Comparison of ENCODE assay signal across 11 mouse cellular contexts in the genomic region with DNA sequence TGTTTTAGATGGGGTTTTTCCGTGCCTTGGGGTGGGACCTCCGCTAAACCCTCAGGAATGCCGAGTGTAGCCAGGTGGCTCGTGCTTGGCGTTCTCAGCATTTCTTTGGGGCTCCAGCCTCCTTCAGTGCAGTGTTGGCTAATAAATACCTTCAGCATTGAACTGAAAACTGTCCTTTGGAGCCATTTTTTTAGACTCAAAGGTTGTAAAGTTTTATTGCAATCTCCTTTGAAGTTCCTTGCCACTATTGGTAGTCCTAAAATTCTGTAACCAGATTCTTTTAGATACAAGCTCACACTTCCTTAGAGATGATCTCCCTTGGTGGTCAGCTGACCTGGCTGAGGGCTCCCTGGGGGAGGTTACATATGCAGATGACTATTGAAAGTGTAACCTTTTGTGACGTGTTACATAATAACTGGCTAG. TPM values are rescaled to one million over a fixed set of nuclear protein-coding genes. Genes with fewer than 3 reads are reported as not detected.
DNase-seq lines count a peak whose midpoint lies in the region; ATAC-seq and TF ChIP-seq lines count a peak whose summit lies in the region.
"Had no signal": no experiment of that assay in that cellular context is flagged by ENCODE, and none has a peak within 500 bp of the region (broad histone marks: within the 10 kb centered on the region; RNA-seq: fewer than 3 reads in every experiment).

No protein-coding gene starts in this region.

- no peak overlapping the region for H3K4me3 ChIP-seq in limb, embryonic 12.5 days (replicated peaks)
- no peak overlapping the region for H3K4me3 ChIP-seq in limb, embryonic 10.5 days
- H3K4me3 ChIP-seq in intestine, embryonic 16.5 days (ENCODE audit: low read length): peak overlapping the region; percentile 4; the same call in 1 of the 2 replicates
- H3K4me3 ChIP-seq in limb, embryonic 14.5 days (replicated peaks; ENCODE audit: low read length): no peak overlapping the region
- no peak overlapping the region for H3K4me3 ChIP-seq in midbrain, embryonic 13.5 days (replicated peaks)
- H3K4me3 ChIP-seq: erythroblast, embryonic 14.5 days; hindbrain, embryonic 15.5 days; midbrain, embryonic 10.5 days had no signal

- no peak for TF ChIP-seq POLR2A in limb, embryonic 14.5 days (IDR thresholded peaks at IDR 0.05; ENCODE audit: borderline replicate concordance, extremely low read depth, insufficient read depth, insufficient read length)

- WGBS in limb, embryonic 12.5 days: 3% methylated on average over 6 of the region's 6 CpGs
- 12% methylated on average over 6 of the region's 6 CpGs for WGBS in limb, embryonic 10.5 days
- WGBS in intestine, embryonic 16.5 days: 19% methylated on average over 6 of the region's 6 CpGs
- 7% methylated on average over 6 of the region's 6 CpGs for WGBS in limb, embryonic 14.5 days
- WGBS in midbrain, embryonic 13.5 days: 54% methylated on average over 6 of the region's 6 CpGs

- H3K9me3 ChIP-seq in limb, embryonic 12.5 days: no peaks in the 10 kb centered on the region
- H3K9me3 ChIP-seq in limb, embryonic 10.5 days (replicated peaks): no peaks in the 10 kb centered on the region
- no peaks in the 10 kb centered on the region for H3K9me3 ChIP-seq in intestine, embryonic 16.5 days (ENCODE audit: control insufficient read depth, low read length)
- no peaks in the 10 kb centered on the region for H3K9me3 ChIP-seq in limb, embryonic 14.5 days (ENCODE audit: control insufficient read depth, low read length)
- H3K9me3 ChIP-seq in midbrain, embryonic 13.5 days: no peaks in the 10 kb centered on the region
- H3K9me3 ChIP-seq: hindbrain, embryonic 15.5 days; midbrain, embryonic 10.5 days had no signal

- no peak overlapping the region; the same call in 1 of the 2 replicates for H3K9ac ChIP-seq in limb, embryonic 12.5 days (replicated peaks)
- 0 out of 2 replicates have a peak overlapping the region, but pooled peaks have one; percentile 39 for H3K9ac ChIP-seq in intestine, embryonic 16.5 days (ENCODE audit: low read depth, low read length)
- H3K9ac ChIP-seq in limb, embryonic 14.5 days (ENCODE audit: low read depth, low read length, severe bottlenecking): no peak overlapping the region
- no peak overlapping the region for H3K9ac ChIP-seq in midbrain, embryonic 13.5 days (replicated peaks)
- H3K9ac ChIP-seq: hindbrain, embryonic 15.5 days had no signal

- no peak overlapping the region for H3K4me2 ChIP-seq in limb, embryonic 12.5 days
- H3K4me2 ChIP-seq in intestine, embryonic 16.5 days (ENCODE audit: low read depth, low read length): peak overlapping the region; percentile 37
- 0 out of 2 replicates have a peak overlapping the region, but pooled peaks have one; percentile 7 for H3K4me2 ChIP-seq in limb, embryonic 14.5 days (replicated peaks; ENCODE audit: low read depth, low read length, severe bottlenecking)
- no peak overlapping the region for H3K4me2 ChIP-seq in midbrain, embryonic 13.5 days (replicated peaks)
- H3K4me2 ChIP-seq: hindbrain, embryonic 15.5 days; liver, embryonic 11.5 days had no signal

- no peak for DNase-seq in limb, embryonic 10.5 days (ENCODE audit: low spot score)
- peak; percentile 23 for DNase-seq in limb, embryonic 14.5 days (ENCODE audit: low spot score)
- no peak for DNase-seq in frontal cortex, postnatal 36 days (ENCODE audit: low spot score in 2 of 2)

- no peak for ATAC-seq in limb, embryonic 12.5 days (ENCODE audit: insufficient number of reproducible peaks, insufficient read depth, low FRiP score, low TSS enrichment, low read depth)
- ATAC-seq in intestine, embryonic 16.5 days: peak; percentile 70
- peak; percentile 31; the same call in 1 of the 2 replicates for ATAC-seq in limb, embryonic 14.5 days (ENCODE audit: low FRiP score, low read depth)
- ATAC-seq in inflammation-experienced regulatory T-cells, adult 6 months: no peak
- ATAC-seq in midbrain, embryonic 13.5 days: no peak

- H3K4me1 ChIP-seq in limb, embryonic 12.5 days (replicated peaks): peaks cover 29% of the 10 kb centered on the region
- peaks cover 21% of the 10 kb centered on the region for H3K4me1 ChIP-seq in limb, embryonic 10.5 days
- H3K4me1 ChIP-seq in intestine, embryonic 16.5 days (ENCODE audit: control insufficient read depth, insufficient read depth, low read length): peaks cover 13% of the 10 kb centered on the region
- H3K4me1 ChIP-seq in limb, embryonic 14.5 days (ENCODE audit: control insufficient read depth, insufficient read depth, low read length): peaks cover 23% of the 10 kb centered on the region
- 0 out of 2 replicates have a peak, but pooled peaks cover 2% of the 10 kb centered on the region for H3K4me1 ChIP-seq in midbrain, embryonic 13.5 days (replicated peaks)

- peaks cover 25% of the 10 kb centered on the region for H3K36me3 ChIP-seq in limb, embryonic 12.5 days
- peaks cover 7% of the 10 kb centered on the region for H3K36me3 ChIP-seq in limb, embryonic 10.5 days
- H3K36me3 ChIP-seq in intestine, embryonic 16.5 days (ENCODE audit: control insufficient read depth, insufficient read depth, low read length): no peaks in the 10 kb centered on the region
- H3K36me3 ChIP-seq in limb, embryonic 14.5 days (ENCODE audit: control insufficient read depth, insufficient read depth, low read length): peaks cover 22% of the 10 kb centered on the region; the same call in 1 of the 2 replicates
- no peaks in the 10 kb centered on the region for H3K36me3 ChIP-seq in midbrain, embryonic 13.5 days
- H3K36me3 ChIP-seq: hindbrain, embryonic 15.5 days had no signal

- H3K27me3 ChIP-seq in limb, embryonic 12.5 days: no peaks in the 10 kb centered on the region
- no peaks in the 10 kb centered on the region for H3K27me3 ChIP-seq in limb, embryonic 10.5 days (ENCODE audit: low read depth, poor library complexity, severe bottlenecking)
- no peaks in the 10 kb centered on the region for H3K27me3 ChIP-seq in intestine, embryonic 16.5 days (replicated peaks; ENCODE audit: control insufficient read depth, insufficient read depth, low read length)
- H3K27me3 ChIP-seq in limb, embryonic 14.5 days (ENCODE audit: control insufficient read depth, insufficient read depth, low read length): no peaks in the 10 kb centered on the region
- H3K27me3 ChIP-seq in midbrain, embryonic 13.5 days: no peaks in the 10 kb centered on the region
- H3K27me3 ChIP-seq: hindbrain, embryonic 15.5 days had no signal

- peak overlapping the region; percentile 7; the same call in 1 of the 2 replicates for H3K27ac ChIP-seq in limb, embryonic 12.5 days
- H3K27ac ChIP-seq in limb, embryonic 10.5 days: no peak overlapping the region
- H3K27ac ChIP-seq in intestine, embryonic 16.5 days (ENCODE audit: low read length): peak overlapping the region; percentile 72
- no peak overlapping the region for H3K27ac ChIP-seq in limb, embryonic 14.5 days (replicated peaks; ENCODE audit: low read depth, low read length)
- H3K27ac ChIP-seq in midbrain, embryonic 13.5 days: no peak overlapping the region
- H3K27ac ChIP-seq: hindbrain, embryonic 15.5 days; midbrain, embryonic 10.5 days had no signal

RNA-seq across cellular contexts. Expression of gene Smyd2, which starts 46.7 kb away (rescaled TPM):
- polyA plus RNA-seq in limb, embryonic 12.5 days (2016; fragmentation: Nextera tagmentation; extraction: Ambion mirVana): 74.3 and 82.8 TPM in 2 replicates
- 79.5 and 89.4 TPM in 2 replicates for polyA plus RNA-seq in limb, embryonic 10.5 days (2016; fragmentation: Nextera tagmentation; extraction: Ambion mirVana)
- polyA plus RNA-seq in intestine, embryonic 16.5 days (2015; fragmentation: Nextera tagmentation; extraction: Ambion mirVana): 97.4 and 106 TPM in 2 replicates
- 105 and 108 TPM in 2 replicates for polyA plus RNA-seq in limb, embryonic 14.5 days (2012; rRNA removed)
- polyA plus RNA-seq in limb, embryonic 14.5 days (2014; fragmentation: Nextera tagmentation; extraction: Ambion mirVana): 89.5 and 94.5 TPM in 2 replicates
- 10 to 100 TPM in 2 of 3 experiments, 1 to 10 TPM in 1; 4.9 to 14.0 (median 11.7) TPM for polyA plus RNA-seq in inflammation-experienced regulatory T-cells, adult 6 months (2017; shearing (Covaris generic))
- polyA plus RNA-seq in midbrain, embryonic 13.5 days (2015; fragmentation: Nextera tagmentation; extraction: Ambion mirVana): 44.2 and 45.0 TPM in 2 replicates

Comparison
In these comparisons a context has a peak if more than half of its experiments do, and no peak if none do; other contexts are left out.
1. ATAC-seq: peak in intestine, embryonic 16.5 days (single experiment) and limb, embryonic 14.5 days (single experiment); none in limb, embryonic 12.5 days (single experiment), inflammation-experienced regulatory T-cells, adult 6 months (single experiment) and midbrain, embryonic 13.5 days (single experiment).
2. H3K27ac ChIP-seq: peak in limb, embryonic 12.5 days (single experiment) and intestine, embryonic 16.5 days (single experiment); none in limb, embryonic 10.5 days (single experiment), limb, embryonic 14.5 days (single experiment) and midbrain, embryonic 13.5 days (single experiment).
3. H3K4me2 ChIP-seq: peak in intestine, embryonic 16.5 days (single experiment) and limb, embryonic 14.5 days (single experiment); none in limb, embryonic 12.5 days (single experiment) and midbrain, embryonic 13.5 days (single experiment).